Mouse (Mus musculus) hindbrain, embryonic 12.5 days (tissue): ENCODE results near the gene Laptm5. TPM values are rescaled to one million over a fixed set of nuclear protein-coding genes. Genes with fewer than 3 reads are reported as not detected.

Experiments
- ATAC-seq: fragments of 200-750 bp; cut with Nextera tagmentation; 2 replicates; pipeline ENCODE4 v1.8.0; 2017; ENCODE audit warnings: moderate TSS enrichment; ENCODE audit not compliant: low FRiP score
- H3K27ac ChIP-seq: fragments of 300-500 bp; sonication (generic); 2 replicates; pipeline ENCODE4 v1.5.1; 2016; ENCODE audit warnings: mild to moderate bottlenecking
- H3K27me3 ChIP-seq: fragments of 300-500 bp; sonication (generic); 2 replicates; pipeline ENCODE4 v1.6.1; 2016; ENCODE audit warnings: mild to moderate bottlenecking
- H3K36me3 ChIP-seq: fragments of 300-500 bp; sonication (generic); 2 replicates; pipeline ENCODE4 v1.6.1; 2016; ENCODE audit warnings: mild to moderate bottlenecking
- H3K4me1 ChIP-seq: fragments of 300-500 bp; sonication (generic); 2 replicates; pipeline ENCODE4 v1.6.1; 2016
- H3K4me2 ChIP-seq: fragments of 300-500 bp; sonication (generic); replicated peaks from 2 replicates; pipeline ENCODE4 v1.6.1; 2016; ENCODE audit warnings: mild to moderate bottlenecking
- H3K4me3 ChIP-seq: fragments of 300-500 bp; sonication (generic); 2 replicates; pipeline ENCODE4 v1.5.1; 2016; ENCODE audit warnings: mild to moderate bottlenecking
- H3K9ac ChIP-seq: fragments of 300-500 bp; sonication (generic); 2 replicates; pipeline ENCODE4 v1.6.1; 2016; ENCODE audit warnings: mild to moderate bottlenecking, moderate library complexity
- H3K9me3 ChIP-seq: fragments of 300-500 bp; sonication (generic); replicated peaks from 2 replicates; pipeline ENCODE4 v1.6.1; 2016; ENCODE audit warnings: mild to moderate bottlenecking
- WGBS: fragments of 180-500 bp; shearing (Covaris S2); methylation state at CpG from one replicate; pipeline ENCODE4 v1.1.7; 2016; 5-methylcytosine and 5-hydroxymethylcytosine counted together
- polyA plus RNA-seq: library from polyadenylated mRNA; unstranded; fragments of >200 nt; fragmentation: Nextera tagmentation; extraction: Ambion mirVana; gene quantifications from 2 replicates; pipeline ENCODE4 v1.2.1, GENCODE M21; 2016

Gene Laptm5
- polyA plus RNA-seq, 1 experiment from 2014 or later = 23.3 TPM

GRCm38 (mm10) chr4:130973332-130974263 is 60.7 kb downstream of the Laptm5 start:
- Histone ChIP-seq H3K27ac (peak overlapping the region; percentile 35), H3K9me3 (no peaks in the 10 kb centered on the region; the same call in 1 of the 2 replicates), H3K4me3 (no peak overlapping the region), H3K4me1 (peaks cover 10% of the 10 kb centered on the region), H3K36me3 (no peaks in the 10 kb centered on the region), H3K9ac (no peak overlapping the region), H3K27me3 (0 out of 2 replicates have a peak, but pooled peaks cover 4% of the 10 kb centered on the region), H3K4me2 (no peak overlapping the region)
- peak; percentile 58; the same call in 1 of the 2 replicates for ATAC-seq
- 58% methylated on average over 19 of the region's 19 CpGs for WGBS

DNA sequence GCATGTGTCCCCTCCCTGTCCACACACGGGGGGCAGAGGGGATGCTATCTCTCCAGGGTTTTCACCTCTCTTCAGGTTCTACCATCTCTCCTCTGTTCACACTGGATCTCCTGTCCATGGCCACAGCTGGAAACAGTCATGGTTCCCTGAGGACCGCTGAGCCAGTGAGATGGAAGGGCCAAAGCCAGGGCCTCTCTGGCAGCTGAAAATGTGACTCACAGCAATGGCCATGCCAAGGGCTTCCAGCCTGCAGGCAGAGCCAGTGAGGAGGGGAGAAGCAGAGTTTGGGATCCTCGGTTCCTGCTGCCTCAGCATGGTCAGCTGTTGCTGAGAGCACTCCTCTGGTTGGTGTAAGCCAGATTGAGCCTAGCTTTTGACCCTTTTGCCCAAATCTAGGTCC is 66.1 kb downstream of the Laptm5 start:
- no peak for ATAC-seq
- Histone ChIP-seq H3K36me3 (no peaks in the 10 kb centered on the region), H3K4me1 (peaks cover 3% of the 10 kb centered on the region; the same call in 1 of the 2 replicates), H3K9ac (no peak overlapping the region), H3K4me3 (no peak overlapping the region), H3K9me3 (no peaks in the 10 kb centered on the region), H3K4me2 (no peak overlapping the region), H3K27me3 (0 out of 2 replicates have a peak, but pooled peaks cover 4% of the 10 kb centered on the region), H3K27ac (no peak overlapping the region)
- WGBS = 76% methylated on average over 3 of the region's 3 CpGs

DNA sequence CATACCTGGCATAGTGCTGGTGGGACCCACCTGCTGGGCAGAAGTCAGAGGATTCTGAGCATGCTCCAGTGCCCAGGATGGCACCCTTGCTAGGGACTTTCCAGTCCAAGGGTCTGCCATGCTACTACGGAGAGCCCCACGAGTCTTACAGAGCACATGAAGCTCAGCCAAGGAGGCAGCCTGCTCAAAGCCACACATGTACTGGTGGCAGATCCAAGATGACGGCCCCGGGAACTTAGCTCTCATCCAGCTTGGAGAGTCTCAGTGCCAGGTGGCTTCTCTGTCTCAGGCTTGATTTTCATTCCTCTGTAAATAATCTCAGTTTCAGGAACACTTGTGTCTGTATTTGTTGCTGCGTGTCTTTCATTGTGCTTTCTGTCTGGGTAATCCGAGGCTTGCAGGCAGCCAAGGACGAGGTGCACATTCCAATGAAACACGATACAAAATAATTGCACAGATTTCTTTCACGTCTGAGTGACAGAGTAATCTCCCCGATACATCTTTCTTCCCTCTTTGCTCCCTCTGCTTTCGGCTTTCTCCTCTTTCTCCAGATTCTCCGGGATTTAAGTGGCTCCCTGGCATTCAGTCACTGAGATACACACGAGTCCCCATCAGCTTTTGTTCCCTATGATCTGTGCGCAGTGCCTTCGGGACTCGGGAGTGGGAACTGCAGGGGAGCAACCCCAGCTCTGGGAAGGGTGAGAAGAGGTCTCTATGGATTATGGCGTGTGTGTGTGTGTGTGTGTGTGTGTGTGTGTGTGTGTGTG is 71.7 kb downstream of the Laptm5 start:
- Histone ChIP-seq H3K27me3 (no peaks in the 10 kb centered on the region), H3K4me2 (no peak overlapping the region), H3K36me3 (no peaks in the 10 kb centered on the region), H3K4me1 (peaks cover 3% of the 10 kb centered on the region; the same call in 1 of the 2 replicates), H3K9me3 (no peaks in the 10 kb centered on the region), H3K27ac (no peak overlapping the region), H3K4me3 (no peak overlapping the region), H3K9ac (no peak overlapping the region)
- WGBS = 66% methylated on average over 17 of the region's 17 CpGs
- no peak for ATAC-seq

Other genes with a start within 250 kb of the Laptm5 start
- 119 TPM in 2 replicates for gene Pum1, start 249.8 kb upstream of the Laptm5 start, polyA plus RNA-seq
- gene Sdc3, start 120.6 kb upstream of the Laptm5 start, polyA plus RNA-seq = 60.5 and 66.7 TPM in 2 replicates
- 4.6 and 19.3 TPM in 2 replicates for gene Matn1, start 31.3 kb downstream of the Laptm5 start, polyA plus RNA-seq